Mouse (Mus musculus): ENCODE measurements at regions not wholly inside any gene's neighbourhood (a gene's known extent, or its start where the extent isn't known, plus 50 kb on each side); places are given as distances from the start of the nearest gene placed in this dataset.

DNA sequence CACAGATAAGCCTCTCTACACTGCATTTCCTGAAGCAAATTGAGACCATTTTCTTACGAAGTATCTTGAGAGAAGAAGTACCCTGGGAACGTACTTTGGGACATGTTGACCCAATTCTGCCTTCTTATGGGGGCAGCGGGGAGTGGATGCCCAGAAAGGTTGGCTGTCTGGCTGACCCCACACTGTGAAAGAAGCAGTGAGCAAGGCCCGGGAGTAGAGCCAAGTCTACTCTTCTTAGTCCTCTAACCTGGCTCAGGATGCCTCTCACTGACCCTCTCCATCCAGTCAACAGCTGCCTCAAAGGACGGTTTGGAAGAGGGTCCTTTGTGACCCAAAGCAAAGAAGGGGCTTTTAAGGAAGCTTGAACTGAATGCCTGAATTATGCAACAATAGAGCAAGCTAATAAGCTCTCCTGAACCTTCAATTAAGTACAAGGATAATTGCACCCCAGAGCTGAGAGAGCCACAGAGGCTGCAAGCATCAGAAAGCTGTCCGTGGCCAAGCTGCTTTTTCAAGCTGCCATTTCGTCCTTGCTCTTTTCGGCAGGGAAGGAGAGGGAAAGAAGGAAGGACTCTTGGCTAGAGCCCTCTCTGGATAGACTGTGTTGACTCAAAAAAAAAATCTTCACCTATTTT, 70.3 kb downstream of the Pctp start:
- no peak for ATAC-seq (replicated peaks; ENCODE audit: low FRiP score)
- H3K27ac ChIP-seq = no peak overlapping the region
- WGBS = 70% methylated on average over 8 of the region's 8 CpGs
- no peaks in the 10 kb centered on the region for H3K9me3 ChIP-seq (replicated peaks)
- no peak overlapping the region for H3K4me3 ChIP-seq (replicated peaks)
- H3K4me1 ChIP-seq = 0 out of 2 replicates have a peak, but pooled peaks cover 3% of the 10 kb centered on the region
- no peaks in the 10 kb centered on the region for H3K27me3 ChIP-seq
- H3K4me2 ChIP-seq = no peak overlapping the region
- no peak overlapping the region for H3K9ac ChIP-seq
- no peaks in the 10 kb centered on the region for H3K36me3 ChIP-seq

DNA sequence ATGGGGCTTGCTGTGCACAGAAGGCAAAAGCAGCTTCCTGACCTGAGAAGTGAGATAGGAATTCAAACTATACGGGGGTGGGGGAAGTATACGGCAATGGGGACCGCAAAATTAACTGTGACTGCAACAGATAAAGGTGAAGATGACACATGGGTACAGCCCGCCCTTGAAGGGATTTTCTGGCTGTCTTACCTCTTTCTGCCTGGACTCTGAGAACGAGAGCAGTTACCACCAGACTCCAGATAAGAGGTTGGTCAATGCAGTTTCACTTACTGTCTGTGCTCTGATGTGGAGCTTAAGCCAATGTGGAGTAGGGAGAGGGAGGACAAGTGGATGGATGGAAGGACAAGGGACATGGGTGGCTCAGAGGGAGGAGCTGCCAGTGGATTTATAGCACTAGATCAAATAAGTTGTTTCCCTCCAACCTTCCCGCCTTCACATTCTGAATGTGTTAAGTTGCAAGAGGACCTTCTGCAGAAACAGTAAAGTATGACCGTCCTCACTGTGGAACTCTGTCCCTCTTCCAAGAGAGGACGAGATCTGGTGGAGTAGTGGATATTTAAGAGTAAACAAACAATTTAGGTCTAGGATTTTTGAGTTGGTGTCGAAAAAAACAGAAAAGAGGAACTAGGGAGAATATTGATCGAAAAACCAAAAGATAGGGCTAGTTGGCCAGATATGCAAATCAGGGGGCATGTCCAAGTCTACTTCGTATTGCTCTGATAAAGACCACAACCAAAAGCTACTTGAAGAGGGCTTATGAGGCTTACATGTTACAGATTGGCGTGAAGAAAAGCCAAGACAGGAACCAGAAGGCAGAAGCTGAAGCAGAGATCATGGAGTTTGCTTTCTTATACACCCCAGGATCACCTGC, 73.3 kb downstream of the Pctp start:
- 80% methylated on average over 12 of the region's 12 CpGs for WGBS
- Histone ChIP-seq H3K36me3 (no peaks in the 10 kb centered on the region), H3K27ac (no peak overlapping the region), H3K4me3 (replicated peaks) (no peak overlapping the region), H3K9me3 (replicated peaks) (no peaks in the 10 kb centered on the region), H3K4me2 (no peak overlapping the region), H3K4me1 (no peaks in the 10 kb centered on the region), H3K27me3 (no peaks in the 10 kb centered on the region), H3K9ac (no peak overlapping the region)
- no peak for ATAC-seq (replicated peaks; ENCODE audit: low FRiP score)

DNA sequence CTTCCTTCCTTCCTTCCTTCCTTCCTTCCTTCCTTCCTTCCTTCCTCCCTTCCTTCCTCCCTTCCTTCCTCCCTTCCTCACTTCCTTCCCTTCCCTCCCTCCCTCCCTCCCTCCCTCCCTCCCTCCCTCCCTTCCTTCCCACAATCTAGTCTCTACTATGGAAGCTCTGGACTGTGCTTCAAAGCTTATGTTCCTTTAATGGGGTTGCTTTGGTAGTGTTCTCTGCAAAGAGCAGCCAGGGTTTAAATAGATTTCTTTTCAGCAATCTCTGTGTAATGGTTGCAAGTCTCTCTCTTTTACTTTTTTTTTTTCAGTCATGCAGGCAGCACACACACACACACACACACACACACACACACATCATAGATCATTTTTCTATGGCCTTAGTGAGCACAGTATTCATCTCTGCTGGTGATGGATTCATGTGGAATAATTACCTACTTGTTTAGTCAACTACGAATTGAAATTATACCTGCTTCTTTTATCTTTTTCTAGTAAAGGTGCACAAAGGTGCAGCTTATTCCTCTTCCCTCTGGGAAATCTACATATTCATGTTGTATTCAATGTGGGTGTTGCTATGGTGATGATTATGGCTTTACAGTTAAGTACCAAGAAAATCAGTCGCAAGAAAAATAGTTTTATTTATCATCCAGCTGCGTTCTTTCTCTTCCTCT, 75.1 kb downstream of the Pctp start:
- 84% methylated on average over 3 of the region's 3 CpGs for WGBS
- Histone ChIP-seq H3K4me1 (no peaks in the 10 kb centered on the region), H3K27ac (no peak overlapping the region), H3K9me3 (replicated peaks) (no peaks in the 10 kb centered on the region), H3K9ac (no peak overlapping the region), H3K36me3 (no peaks in the 10 kb centered on the region), H3K4me2 (no peak overlapping the region), H3K4me3 (replicated peaks) (no peak overlapping the region), H3K27me3 (no peaks in the 10 kb centered on the region)
- no peak for ATAC-seq (replicated peaks; ENCODE audit: low FRiP score)

DNA sequence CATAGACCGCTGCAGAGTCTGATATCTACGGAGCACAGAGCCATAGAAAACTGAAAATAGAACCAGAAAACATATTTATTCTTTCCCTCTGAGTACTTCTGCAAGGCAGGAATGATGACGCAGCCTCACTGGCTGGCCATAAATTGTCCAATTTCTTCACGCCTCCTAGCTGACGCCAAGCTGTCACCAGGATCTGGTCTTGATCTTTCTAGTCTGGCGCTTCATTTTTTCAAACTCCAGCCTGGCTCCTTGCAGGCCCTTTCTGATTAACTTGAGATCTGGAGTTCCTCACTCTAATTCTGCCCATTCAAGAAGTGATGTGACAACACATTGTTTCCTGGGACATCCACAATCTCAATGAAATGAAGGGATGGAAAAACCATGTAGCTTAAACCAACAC, 80.1 kb downstream of the Pctp start:
- Histone ChIP-seq H3K27ac (no peak overlapping the region), H3K36me3 (no peaks in the 10 kb centered on the region), H3K4me3 (replicated peaks) (no peak overlapping the region), H3K9ac (no peak overlapping the region), H3K4me2 (no peak overlapping the region), H3K9me3 (replicated peaks) (no peaks in the 10 kb centered on the region), H3K4me1 (no peaks in the 10 kb centered on the region), H3K27me3 (no peaks in the 10 kb centered on the region)
- 57% methylated on average over 6 of the region's 6 CpGs for WGBS
- no peak for ATAC-seq (replicated peaks; ENCODE audit: low FRiP score)

DNA sequence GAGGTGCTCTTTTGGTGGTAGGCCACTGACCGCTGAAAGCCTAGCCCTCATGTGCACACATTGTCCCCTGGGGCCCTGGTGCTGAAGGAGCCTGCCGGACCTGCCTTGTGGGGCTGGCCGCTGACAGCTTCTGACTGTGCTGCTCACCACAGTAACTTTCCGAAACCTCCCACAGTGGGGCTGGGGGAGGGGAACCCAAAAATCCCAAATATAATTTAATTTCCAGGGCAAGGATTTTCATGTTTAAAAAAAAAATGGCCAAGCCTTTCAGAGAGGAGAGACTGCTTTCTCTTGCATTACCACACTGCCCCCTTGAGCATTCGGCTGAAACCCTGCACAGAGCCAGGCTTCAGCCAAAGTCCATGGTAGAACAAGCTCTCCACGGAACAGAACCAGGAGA, 81.5 kb downstream of the Pctp start:
- Histone ChIP-seq H3K4me3 (replicated peaks) (no peak overlapping the region), H3K27me3 (no peaks in the 10 kb centered on the region), H3K9ac (no peak overlapping the region), H3K4me1 (no peaks in the 10 kb centered on the region), H3K36me3 (no peaks in the 10 kb centered on the region), H3K27ac (no peak overlapping the region), H3K9me3 (replicated peaks) (no peaks in the 10 kb centered on the region), H3K4me2 (no peak overlapping the region)
- 39% methylated on average over 6 of the region's 6 CpGs for WGBS
- peak; percentile 62; the same call in 1 of the 2 replicates for ATAC-seq (replicated peaks; ENCODE audit: low FRiP score)

DNA sequence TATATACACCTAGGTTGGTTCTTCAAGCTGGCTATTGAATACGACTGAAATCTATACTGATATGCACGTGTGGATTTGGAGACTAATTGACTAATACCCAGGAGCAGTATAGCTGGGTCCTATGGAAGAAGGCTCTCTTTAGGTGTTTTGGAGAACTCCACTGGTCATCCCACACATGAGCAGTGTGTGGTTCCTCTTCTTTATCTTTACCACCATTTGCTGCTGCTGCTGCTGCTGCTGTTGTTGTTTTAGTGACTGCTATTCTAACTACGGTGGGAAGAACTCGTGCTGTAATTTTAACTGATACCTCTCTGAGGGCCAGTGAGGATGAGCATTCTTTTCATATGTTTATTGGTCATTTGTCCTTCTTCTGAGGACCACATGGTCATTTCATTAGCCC, 86.9 kb downstream of the Pctp start:
- Histone ChIP-seq H3K9me3 (replicated peaks) (no peaks in the 10 kb centered on the region), H3K4me2 (no peak overlapping the region), H3K4me3 (replicated peaks) (no peak overlapping the region), H3K4me1 (no peaks in the 10 kb centered on the region), H3K36me3 (no peaks in the 10 kb centered on the region), H3K9ac (no peak overlapping the region), H3K27me3 (no peaks in the 10 kb centered on the region), H3K27ac (no peak overlapping the region)
- no peak for ATAC-seq (replicated peaks; ENCODE audit: low FRiP score)
- 73% methylated on average over 4 of the region's 4 CpGs for WGBS

DNA sequence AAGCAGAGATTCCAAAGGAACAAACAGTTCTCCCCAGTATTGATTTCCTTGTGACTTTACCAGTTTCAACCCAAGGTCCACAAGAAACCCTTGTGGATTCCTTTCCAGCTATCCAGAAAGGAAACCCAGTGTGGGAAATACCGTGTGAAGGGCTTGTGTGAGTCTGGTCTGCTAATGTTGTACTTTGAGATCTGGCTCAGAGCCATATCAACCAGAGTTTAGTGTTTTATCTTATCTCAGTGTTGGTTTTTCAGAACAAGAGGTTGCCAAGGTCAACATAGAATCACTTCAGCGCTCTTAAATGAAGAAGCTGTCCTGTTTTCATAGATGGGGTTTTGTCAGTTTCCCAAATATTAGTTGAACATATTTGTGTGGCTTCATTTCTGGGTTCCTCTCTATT, 88.1 kb downstream of the Pctp start:
- Histone ChIP-seq H3K27ac (no peak overlapping the region), H3K4me3 (replicated peaks) (no peak overlapping the region), H3K9ac (no peak overlapping the region), H3K4me1 (no peaks in the 10 kb centered on the region), H3K36me3 (no peaks in the 10 kb centered on the region), H3K4me2 (no peak overlapping the region), H3K9me3 (replicated peaks) (no peaks in the 10 kb centered on the region), H3K27me3 (no peaks in the 10 kb centered on the region)
- WGBS = 70% methylated on average over 2 of the region's 2 CpGs
- no peak for ATAC-seq (replicated peaks; ENCODE audit: low FRiP score)

DNA sequence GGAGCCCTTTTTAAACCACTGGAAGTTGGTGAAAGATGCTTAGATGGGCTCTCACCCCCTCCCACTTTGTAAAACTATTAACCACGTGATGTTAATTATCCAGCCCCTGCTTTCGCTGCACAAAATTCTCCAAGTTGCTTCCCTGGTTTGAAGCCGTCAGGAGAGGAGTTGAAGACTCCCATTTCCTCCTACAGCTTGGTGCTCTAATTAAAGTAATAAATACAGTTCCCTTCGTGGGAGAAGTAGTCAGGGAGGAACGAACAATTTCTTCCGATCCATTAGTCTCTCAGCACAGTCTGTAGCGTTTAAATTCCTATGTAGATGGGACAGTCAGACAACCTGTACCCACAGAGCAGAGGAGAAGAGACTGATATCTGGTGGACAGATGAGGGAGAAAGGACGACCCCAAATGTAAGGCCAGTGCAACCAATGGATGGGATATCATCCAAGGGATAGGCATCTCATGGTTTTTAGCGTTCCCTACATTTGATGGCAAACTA, 101.4 kb downstream of the Pctp start:
- Histone ChIP-seq H3K4me3 (replicated peaks) (no peak overlapping the region), H3K27me3 (no peaks in the 10 kb centered on the region), H3K4me1 (no peaks in the 10 kb centered on the region), H3K36me3 (no peaks in the 10 kb centered on the region), H3K9ac (no peak overlapping the region), H3K27ac (no peak overlapping the region), H3K4me2 (no peak overlapping the region), H3K9me3 (replicated peaks) (no peaks in the 10 kb centered on the region)
- ATAC-seq (replicated peaks; ENCODE audit: low FRiP score) = peak; percentile 66
- WGBS = 40% methylated on average over 9 of the region's 9 CpGs

DNA sequence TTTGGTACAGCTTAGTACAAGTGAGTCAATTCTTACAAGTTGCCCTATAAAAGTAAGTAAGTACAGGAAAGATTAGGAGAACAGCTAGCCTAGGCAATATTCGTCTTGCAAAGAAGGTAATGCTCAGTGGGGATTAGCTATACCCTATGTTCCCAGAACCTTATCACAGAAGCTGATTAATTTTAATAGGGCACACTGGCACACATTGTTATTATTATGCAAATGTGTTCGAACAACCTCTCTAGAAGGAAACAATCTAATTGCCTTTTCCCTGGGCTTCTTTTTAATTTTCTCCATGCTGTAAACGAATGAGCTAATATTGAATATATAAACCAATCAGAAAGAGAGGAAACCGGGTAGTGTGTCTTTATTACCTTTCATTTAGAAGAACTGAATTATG, 104.2 kb downstream of the Pctp start:
- H3K9me3 ChIP-seq (replicated peaks) = no peaks in the 10 kb centered on the region
- no peak for ATAC-seq (replicated peaks; ENCODE audit: low FRiP score)
- no peaks in the 10 kb centered on the region for H3K27me3 ChIP-seq
- H3K4me1 ChIP-seq = no peaks in the 10 kb centered on the region
- 78% methylated on average over 4 of the region's 4 CpGs for whole genome bisulfite sequencing
- H3K9ac ChIP-seq = no peak overlapping the region
- no peak overlapping the region for H3K4me3 ChIP-seq (replicated peaks)
- H3K4me2 ChIP-seq = no peak overlapping the region
- no peak overlapping the region for H3K27ac ChIP-seq
- H3K36me3 ChIP-seq = no peaks in the 10 kb centered on the region

DNA sequence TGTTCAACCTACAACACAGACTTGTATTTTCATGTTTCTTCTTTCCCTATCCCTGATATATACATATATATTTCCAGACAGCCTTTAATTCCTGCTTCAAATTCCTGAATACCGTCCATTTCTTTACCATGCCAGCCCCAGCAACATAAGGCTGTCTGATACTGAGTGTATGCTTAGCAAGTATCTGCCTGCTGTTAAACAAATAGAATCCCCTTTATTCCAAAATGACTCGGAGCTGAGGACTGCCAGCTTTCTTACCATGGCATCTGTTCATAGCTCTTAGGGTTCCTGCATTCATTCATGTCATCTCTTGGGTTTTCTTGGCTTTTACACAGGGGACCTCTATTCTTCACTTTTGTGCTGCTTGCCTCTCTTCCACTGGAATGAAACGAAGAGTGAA, 105.8 kb downstream of the Pctp start:
- Histone ChIP-seq H3K4me2 (no peak overlapping the region), H3K9ac (no peak overlapping the region), H3K9me3 (replicated peaks) (no peaks in the 10 kb centered on the region), H3K27ac (no peak overlapping the region), H3K4me1 (no peaks in the 10 kb centered on the region), H3K36me3 (no peaks in the 10 kb centered on the region), H3K4me3 (replicated peaks) (no peak overlapping the region), H3K27me3 (no peaks in the 10 kb centered on the region)
- no peak for ATAC-seq (replicated peaks; ENCODE audit: low FRiP score)
- WGBS = 55% methylated on average over 3 of the region's 3 CpGs

DNA sequence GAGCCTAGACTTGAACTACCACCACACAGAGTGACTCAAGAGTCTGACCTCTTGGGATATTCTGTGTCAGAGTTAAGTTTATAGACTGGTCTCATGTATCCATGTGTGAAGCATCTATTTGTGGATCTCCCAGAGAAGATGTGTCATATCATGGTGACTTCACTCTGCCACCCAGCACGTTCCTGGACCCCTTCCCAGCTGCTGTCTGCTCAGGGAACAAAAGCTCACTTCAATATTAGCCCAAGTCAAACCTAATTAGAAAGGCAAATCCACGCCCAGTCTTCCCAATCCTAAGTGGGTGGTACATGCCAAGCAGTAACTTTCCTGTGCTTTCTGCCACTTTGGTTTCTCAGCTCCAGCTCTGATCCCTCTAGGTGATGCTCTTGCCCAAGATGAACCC, 94.1 kb upstream of the Ankfn1 start:
- H3K9ac ChIP-seq = no peak overlapping the region
- no peaks in the 10 kb centered on the region for H3K4me1 ChIP-seq
- ATAC-seq (replicated peaks; ENCODE audit: low FRiP score) = no peak
- 52% methylated on average over 2 of the region's 2 CpGs for WGBS
- H3K27me3 ChIP-seq = no peaks in the 10 kb centered on the region
- H3K27ac ChIP-seq = no peak overlapping the region
- H3K4me2 ChIP-seq = no peak overlapping the region
- no peaks in the 10 kb centered on the region for H3K9me3 ChIP-seq (replicated peaks)
- H3K36me3 ChIP-seq = no peaks in the 10 kb centered on the region
- no peak overlapping the region for H3K4me3 ChIP-seq (replicated peaks)

DNA sequence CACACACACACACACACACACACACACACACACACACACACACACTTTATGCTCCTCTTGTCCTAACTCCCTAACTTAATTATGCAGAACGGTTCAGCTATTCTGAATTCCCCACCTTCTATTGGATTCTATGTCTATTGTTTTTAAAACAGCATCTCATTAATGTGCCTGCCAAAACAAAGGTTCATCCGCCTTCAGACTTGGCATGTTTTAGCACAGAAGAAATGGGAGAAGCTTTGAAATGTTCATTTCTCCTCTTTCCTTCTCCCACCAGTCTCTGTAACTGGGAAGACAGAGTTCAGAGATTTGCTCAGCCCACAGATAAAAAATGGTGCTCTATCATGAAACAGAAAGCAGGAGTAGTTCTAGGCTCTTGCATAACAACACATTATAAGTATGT, 90.1 kb upstream of the Ankfn1 start:
- WGBS = 73% methylated on average over 2 of the region's 2 CpGs
- H3K36me3 ChIP-seq = no peaks in the 10 kb centered on the region
- H3K27me3 ChIP-seq = no peaks in the 10 kb centered on the region
- H3K9me3 ChIP-seq (replicated peaks) = no peaks in the 10 kb centered on the region
- no peak for ATAC-seq (replicated peaks; ENCODE audit: low FRiP score)
- no peak overlapping the region for H3K4me2 ChIP-seq
- no peak overlapping the region for H3K27ac ChIP-seq
- H3K4me3 ChIP-seq (replicated peaks) = no peak overlapping the region
- H3K9ac ChIP-seq = no peak overlapping the region
- H3K4me1 ChIP-seq = no peaks in the 10 kb centered on the region
